Mouse (Mus musculus) adipose tissue, adult 10 weeks (tissue): ENCODE results near the gene Skint5. TPM values are rescaled to one million over a fixed set of nuclear protein-coding genes. Genes with fewer than 3 reads are reported as not detected.

Experiments
- polyA plus RNA-seq: library from polyadenylated mRNA; stranded (reverse); fragments of 350-450 nt; fragmentation: Illumina TruSeq; extraction: RNeasy Lipid Tissue Mini Kit (QIAGEN cat#74804); gene quantifications from one replicate; pipeline ENCODE4 v1.2.3, GENCODE M21; 2014; ENCODE audit warnings: low read depth, low replicate concordance

Gene Skint5
- polyA plus RNA-seq, result not detected

DNA sequence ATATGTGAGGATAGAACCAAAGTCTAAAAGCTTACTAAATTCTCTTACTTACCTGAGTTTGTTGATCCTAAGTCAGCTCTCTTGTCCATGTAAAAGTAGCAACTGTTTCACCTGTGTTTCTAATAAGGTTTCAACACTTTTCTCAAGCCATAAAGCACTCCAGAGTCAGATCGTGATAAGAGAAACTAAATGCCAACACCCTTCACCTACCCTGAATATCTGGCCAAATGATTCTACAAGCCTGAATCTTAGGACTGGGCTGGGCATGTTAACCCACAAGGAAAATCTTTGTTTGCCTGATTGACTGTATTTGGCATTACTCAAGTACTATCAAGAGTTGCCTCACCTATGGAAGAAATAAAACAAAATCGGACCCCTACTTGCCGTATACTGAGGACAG, at the start of gene Skint5:
TSS of gene Skint5 (minus strand) at position 101 of the 400 bp plus-strand sequence.

Other genes starting within 250 kb of the Skint5 start
- gene Skint11, start 163.9 kb upstream of the Skint5 start, polyA plus RNA-seq, result not detected